Mouse (Mus musculus) macrophage (primary cell): ENCODE measurements around the gene Rxfp4. TPM values are rescaled to one million over a fixed set of nuclear protein-coding genes. Genes with fewer than 3 reads are reported as not detected.

Source experiments
- H3K27ac ChIP-seq: fragments of 350-480 bp; formaldehyde crosslinking; 2 replicates; pipeline ENCODE4 v1.9.0; 2021
- H3K36me3 ChIP-seq: fragments of 350-480 bp; formaldehyde crosslinking; 2 replicates; pipeline ENCODE4 v1.9.0; 2021; ENCODE audit errors: inconsistent target
- H3K4me3 ChIP-seq: fragments of 350-480 bp; formaldehyde crosslinking; 2 replicates; pipeline ENCODE4 v1.9.0; 2021; ENCODE audit errors: inconsistent target
- H3K79me2 ChIP-seq: fragments of 350-480 bp; formaldehyde crosslinking; 2 replicates; pipeline ENCODE4 v1.9.0; 2021; ENCODE audit errors: inconsistent target
- WGBS: methylation state at CpG from one replicate; pipeline ENCODE4 v1.1.7; 2026; ENCODE audit warnings: inconsistent platforms; ENCODE audit not compliant: missing documents; 5-methylcytosine and 5-hydroxymethylcytosine counted together
- polyA plus RNA-seq: library from polyadenylated mRNA; stranded (reverse); fragments of 250-400 nt; gene quantifications from 3 replicates; pipeline ENCODE4 v1.2.4, GENCODE M21; 2018; ENCODE audit warnings: inconsistent platforms

Gene Rxfp4
- polyA plus RNA-seq, 1 experiment from 2014 or later, result not detected

DNA sequence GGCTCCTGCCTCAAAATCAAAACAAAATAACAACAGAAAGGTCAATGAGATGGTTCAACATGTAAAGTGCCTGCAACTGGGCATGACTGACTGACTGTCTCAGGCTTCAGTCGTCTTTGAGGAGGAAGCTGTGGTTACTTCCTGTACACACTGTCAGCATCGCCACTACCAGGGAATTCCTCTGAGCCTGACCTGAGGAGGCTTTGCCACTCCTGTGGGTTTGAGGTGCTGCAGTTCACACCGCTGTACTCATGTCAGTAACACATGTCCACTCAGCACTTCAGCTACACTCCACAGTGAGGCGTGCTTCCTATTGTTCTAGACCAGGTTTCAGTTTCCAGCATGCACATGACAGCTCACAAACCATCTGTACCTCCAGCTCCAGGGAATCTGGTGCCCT, 11.2 kb upstream of the Rxfp4 start:
- 7% methylated on average over 4 of the region's 4 CpGs for WGBS
- no peak overlapping the region for H3K27ac ChIP-seq
- no peak overlapping the region for H3K4me3 ChIP-seq
- H3K36me3 ChIP-seq, result no peaks in the 10 kb centered on the region
- H3K79me2 ChIP-seq, result no peaks in the 10 kb centered on the region

GRCm38 (mm10) chr3:88659798-88660197, 6.9 kb upstream of the Rxfp4 start:
- H3K27ac ChIP-seq, result no peak overlapping the region
- H3K36me3 ChIP-seq, result no peaks in the 10 kb centered on the region
- H3K79me2 ChIP-seq, result no peaks in the 10 kb centered on the region
- WGBS, result 60% methylated on average over 5 of the region's 6 CpGs
- no peak overlapping the region for H3K4me3 ChIP-seq

GRCm38 (mm10) chr3:88658441-88659127, 5.6 kb upstream of the Rxfp4 start:
- WGBS, result 92% methylated on average over 5 of the region's 5 CpGs
- no peaks in the 10 kb centered on the region for H3K79me2 ChIP-seq

DNA sequence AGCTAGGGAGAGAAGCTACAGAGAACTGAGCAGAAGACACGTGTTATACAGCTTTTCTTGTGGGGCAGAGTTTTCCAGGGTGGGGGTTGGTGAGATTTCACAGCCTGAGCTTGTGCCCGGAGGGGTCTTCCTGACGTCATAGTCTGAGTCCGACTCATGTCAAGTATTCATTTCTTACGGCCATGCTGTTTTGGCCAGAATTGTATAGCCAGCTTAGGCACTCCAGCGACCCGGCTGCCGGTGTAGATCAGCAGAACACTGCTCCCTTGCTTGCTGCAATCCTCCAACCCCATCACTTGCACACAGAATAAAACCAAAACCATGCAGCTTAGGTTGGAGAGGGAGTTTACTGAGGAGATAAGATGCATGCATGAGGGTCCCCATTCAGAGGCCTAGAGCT, 2.7 kb upstream of the Rxfp4 start:
- 94% methylated on average over 8 of the region's 8 CpGs for WGBS
- no peak overlapping the region for H3K27ac ChIP-seq
- no peaks in the 10 kb centered on the region for H3K36me3 ChIP-seq
- H3K4me3 ChIP-seq, result no peak overlapping the region
- H3K79me2 ChIP-seq, result no peaks in the 10 kb centered on the region

More at GRCm38 (mm10) chr3:88658441-88659127, 5.6 kb upstream of the Rxfp4 start:
- Histone ChIP-seq H3K4me3 (no peak overlapping the region), H3K27ac (no peak overlapping the region), H3K36me3 (no peaks in the 10 kb centered on the region)

DNA sequence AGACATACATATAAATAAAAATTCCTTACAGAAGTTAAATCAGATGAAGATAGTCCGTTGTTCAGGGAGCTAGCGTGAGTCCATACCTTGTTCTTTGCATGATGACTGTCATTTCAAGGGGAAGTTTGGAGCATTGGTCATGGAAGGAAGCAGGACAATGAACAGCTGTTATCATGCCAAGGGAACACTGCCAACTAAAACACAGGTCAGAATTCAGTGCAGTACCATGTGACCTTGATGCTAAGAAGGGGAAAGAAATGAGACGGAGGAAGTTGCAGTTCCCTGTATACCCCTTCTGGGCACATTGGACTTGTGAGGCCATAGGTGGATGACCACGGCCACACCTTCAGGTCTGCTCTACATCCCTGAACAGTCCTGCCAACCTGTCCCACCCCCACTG, 1.7 kb upstream of the Rxfp4 start:
- Histone ChIP-seq H3K4me3 (no peak overlapping the region), H3K36me3 (no peaks in the 10 kb centered on the region), H3K79me2 (no peaks in the 10 kb centered on the region), H3K27ac (no peak overlapping the region)
- 59% methylated on average over 4 of the region's 4 CpGs for WGBS

- Histone ChIP-seq H3K4me3 (no peak overlapping the region), H3K27ac (no peak overlapping the region), H3K79me2 (no peaks in the 10 kb centered on the region), H3K36me3 (no peaks in the 10 kb centered on the region)
- 89% methylated on average over 6 of the region's 6 CpGs for WGBS
These were observed 801 bp upstream of the Rxfp4 start for GRCm38 (mm10) chr3:88653516-88654370.

DNA sequence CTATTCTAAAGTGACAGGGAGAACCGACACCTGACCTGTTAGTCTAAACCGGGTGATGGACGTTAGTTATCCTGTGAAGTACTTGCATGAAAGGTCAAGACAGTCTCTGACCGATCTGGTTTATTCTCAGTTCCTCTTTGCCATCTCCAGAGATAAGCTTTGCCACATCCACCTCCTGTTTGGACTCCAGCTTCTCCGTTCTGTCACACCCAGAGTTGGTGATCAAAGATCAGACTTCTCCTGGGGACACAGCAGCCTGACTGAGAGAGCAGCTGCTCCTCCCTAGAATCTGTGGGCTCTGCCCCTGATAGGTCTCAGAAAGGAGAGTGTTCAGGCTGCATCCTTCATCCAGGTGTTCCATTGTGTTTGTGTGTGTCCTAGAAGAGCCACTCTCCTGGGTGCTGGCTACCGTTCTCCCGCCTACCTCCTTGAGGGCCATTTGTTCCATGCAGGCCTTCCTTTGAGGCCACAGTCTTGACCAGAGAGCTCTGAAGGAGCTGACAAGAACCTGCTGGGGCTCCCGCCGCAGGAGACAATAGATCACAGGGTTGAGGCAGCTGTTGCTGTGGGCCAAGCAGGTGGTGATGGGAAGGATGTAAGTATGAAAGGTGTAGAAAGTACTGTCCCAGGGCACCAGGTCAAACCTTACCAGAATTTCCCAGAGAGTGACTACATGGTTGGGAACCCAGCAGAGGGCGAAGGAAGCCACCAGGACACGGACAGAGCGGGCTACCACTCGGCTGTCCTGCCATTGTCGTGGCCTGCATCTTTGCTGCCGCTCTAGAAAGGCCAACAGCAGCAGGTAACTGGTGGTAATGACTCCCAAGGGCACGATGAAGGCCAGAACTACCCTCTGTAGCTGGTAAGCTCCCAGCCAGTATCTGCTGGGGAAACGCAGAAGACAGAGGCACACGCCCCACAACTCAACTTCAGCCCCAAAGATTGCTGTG, 998 bp downstream of the Rxfp4 start:
- Histone ChIP-seq H3K27ac (no peak overlapping the region), H3K4me3 (no peak overlapping the region), H3K79me2 (no peaks in the 10 kb centered on the region), H3K36me3 (peaks cover 7% of the 10 kb centered on the region)
- 59% methylated on average over 18 of the region's 18 CpGs for WGBS

- H3K27ac ChIP-seq, result no peak overlapping the region
- H3K4me3 ChIP-seq, result no peak overlapping the region
- no peaks in the 10 kb centered on the region for H3K79me2 ChIP-seq
- H3K36me3 ChIP-seq, result peaks cover 17% of the 10 kb centered on the region
- 56% methylated on average over 12 of the region's 13 CpGs for WGBS
These were observed 2.0 kb downstream of the Rxfp4 start for GRCm38 (mm10) chr3:88650713-88651504.

- peaks cover 25% of the 10 kb centered on the region for H3K36me3 ChIP-seq
- WGBS, result 95% methylated on average over 10 of the region's 13 CpGs
- H3K4me3 ChIP-seq, result no peak overlapping the region
- no peaks in the 10 kb centered on the region for H3K79me2 ChIP-seq
- H3K27ac ChIP-seq, result no peak overlapping the region
These were observed 3.0 kb downstream of the Rxfp4 start for GRCm38 (mm10) chr3:88649967-88650366.

- 59% methylated on average over 10 of the region's 10 CpGs for WGBS
- Histone ChIP-seq H3K36me3 (peaks cover 33% of the 10 kb centered on the region), H3K27ac (no peak overlapping the region)
These were observed 3.8 kb downstream of the Rxfp4 start for GRCm38 (mm10) chr3:88649186-88649585.

DNA sequence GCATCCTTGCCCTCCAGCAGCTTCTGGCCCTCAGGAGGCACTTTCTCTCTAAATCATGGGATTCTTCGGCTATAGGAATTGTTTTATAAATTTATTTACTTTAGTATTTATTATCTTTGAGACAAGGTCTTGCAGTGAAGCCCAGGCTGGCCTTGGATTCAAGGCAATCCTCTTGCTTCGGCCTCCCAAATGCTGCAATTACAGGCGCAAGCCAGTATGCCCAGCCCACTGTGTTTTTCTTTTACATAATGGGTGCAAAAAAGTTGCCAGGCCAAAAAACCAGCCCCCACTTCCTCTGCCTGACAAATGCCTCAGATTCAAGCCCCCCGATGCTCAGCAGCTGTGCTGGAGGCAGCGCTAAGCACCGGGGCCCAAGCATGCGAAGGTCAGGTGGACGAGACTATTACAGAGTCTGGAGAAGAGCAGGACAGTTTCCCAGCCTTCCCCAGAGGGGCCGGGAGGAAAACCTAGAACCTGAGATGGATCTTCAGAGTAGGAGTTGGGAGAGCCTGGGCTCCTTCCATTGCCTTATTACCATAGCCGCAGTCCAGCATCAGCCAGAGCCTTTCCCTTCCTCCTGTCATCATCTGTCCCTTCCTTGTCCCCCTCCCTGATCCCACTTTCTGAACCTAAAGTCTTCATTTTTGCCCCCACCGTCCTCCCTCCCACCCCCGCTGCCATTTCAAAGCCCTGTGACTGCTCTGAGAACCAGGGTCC, 4.3 kb downstream of the Rxfp4 start:
- WGBS, result 91% methylated on average over 11 of the region's 12 CpGs
- Histone ChIP-seq H3K27ac (peak overlapping the region; percentile 13; the same call in 1 of the 2 replicates), H3K79me2 (no peaks in the 10 kb centered on the region), H3K4me3 (no peak overlapping the region), H3K36me3 (peaks cover 35% of the 10 kb centered on the region)

More at GRCm38 (mm10) chr3:88649186-88649585, 3.8 kb downstream of the Rxfp4 start:
- Histone ChIP-seq H3K4me3 (no peak overlapping the region), H3K79me2 (no peaks in the 10 kb centered on the region)

- Histone ChIP-seq H3K36me3 (peaks cover 43% of the 10 kb centered on the region), H3K27ac (peak overlapping the region; percentile 13; the same call in 1 of the 2 replicates), H3K79me2 (no peaks in the 10 kb centered on the region; the same call in 1 of the 2 replicates), H3K4me3 (no peak overlapping the region)
- 34% methylated on average over 14 of the region's 14 CpGs for WGBS
These were observed 5.0 kb downstream of the Rxfp4 start for GRCm38 (mm10) chr3:88647779-88648413.

- H3K79me2 ChIP-seq, result peaks cover 6% of the 10 kb centered on the region; the same call in 1 of the 2 replicates
- H3K27ac ChIP-seq, result no peak overlapping the region
- no peak overlapping the region for H3K4me3 ChIP-seq
- 95% methylated on average over 3 of the region's 3 CpGs for WGBS
- peaks cover 51% of the 10 kb centered on the region for H3K36me3 ChIP-seq
These were observed 5.9 kb downstream of the Rxfp4 start for GRCm38 (mm10) chr3:88647076-88647475.
